Mouse (Mus musculus): Measurements from ENCODE around the gene Tnfsf14. TPM values are rescaled to one million over a fixed set of nuclear protein-coding genes. Genes with fewer than 3 reads are reported as not detected.

Gene Tnfsf14
- polyA plus RNA-seq, 1 experiment: not detected

DNA sequence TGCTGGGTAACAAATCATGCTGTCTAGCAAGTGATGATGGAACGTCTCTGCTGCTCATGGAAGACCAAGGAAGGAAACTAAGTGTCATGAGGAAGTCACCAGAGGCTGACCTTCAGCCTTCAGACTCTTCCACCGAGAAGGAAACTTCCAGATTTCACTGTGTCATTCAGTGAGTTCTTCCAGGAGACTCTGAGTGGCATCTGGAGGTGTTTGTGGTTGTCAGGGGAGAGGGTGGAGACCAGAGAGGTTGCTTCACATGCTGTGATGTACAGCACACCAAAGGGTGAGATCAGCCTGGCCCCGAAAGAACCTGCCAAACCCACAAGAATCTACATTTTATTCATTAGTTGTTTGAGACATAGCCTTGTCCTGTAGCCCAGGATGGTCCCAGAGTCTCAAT lies 11.1 kb downstream of the Tnfsf14 start:
- H3K4me1 ChIP-seq (ENCODE audit: control insufficient read depth, insufficient read depth, low read length): no peaks in the 10 kb centered on the region
- no peak for TF ChIP-seq CTCF (IDR thresholded peaks at IDR 0.05; ENCODE audit: extremely low read depth, insufficient read depth, low read length)
- TF ChIP-seq POLR2A (IDR thresholded peaks at IDR 0.05; ENCODE audit: extremely low read depth, insufficient read depth, low read length): no peak
- no peak overlapping the region for H3K4me3 ChIP-seq (ENCODE audit: insufficient read depth, low read length)
- H3K27ac ChIP-seq (ENCODE audit: insufficient read depth, low read length): no peak overlapping the region

DNA sequence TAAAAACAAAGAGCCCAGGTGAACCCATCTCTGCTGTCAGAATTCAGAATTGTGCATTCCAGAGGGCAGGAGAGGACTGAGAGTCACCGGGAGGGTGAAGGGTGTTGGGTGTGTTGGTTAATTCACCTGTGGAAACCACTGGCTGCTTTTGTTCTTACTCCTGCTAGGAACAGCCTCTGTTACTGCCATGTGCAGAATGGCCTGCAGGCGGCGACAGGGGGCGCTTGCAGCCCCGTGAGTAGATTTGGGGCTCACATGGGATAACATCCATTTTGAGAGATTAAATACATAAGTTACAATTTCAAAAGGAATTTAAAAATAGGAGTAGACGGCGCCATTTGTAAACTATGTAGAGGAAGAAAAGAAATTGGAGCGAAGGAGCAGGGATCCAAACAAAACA lies 13.6 kb downstream of the Tnfsf14 start:
- TF ChIP-seq POLR2A (IDR thresholded peaks at IDR 0.05; ENCODE audit: extremely low read depth, insufficient read depth, low read length) (no peak), CTCF (IDR thresholded peaks at IDR 0.05; ENCODE audit: extremely low read depth, insufficient read depth, low read length) (0 out of 2 replicates have a peak, but pooled peaks have one; percentile 24)
- H3K4me3 ChIP-seq (ENCODE audit: insufficient read depth, low read length): no peak overlapping the region
- no peak overlapping the region for H3K27ac ChIP-seq (ENCODE audit: insufficient read depth, low read length)
- H3K4me1 ChIP-seq (ENCODE audit: control insufficient read depth, insufficient read depth, low read length): no peaks in the 10 kb centered on the region

- TF ChIP-seq CTCF (IDR thresholded peaks at IDR 0.05; ENCODE audit: extremely low read depth, insufficient read depth, low read length) (no peak), POLR2A (IDR thresholded peaks at IDR 0.05; ENCODE audit: extremely low read depth, insufficient read depth, low read length) (no peak)
- Histone ChIP-seq H3K4me3 (ENCODE audit: insufficient read depth, low read length) (no peak overlapping the region), H3K27ac (ENCODE audit: insufficient read depth, low read length) (no peak overlapping the region), H3K4me1 (ENCODE audit: control insufficient read depth, insufficient read depth, low read length) (no peaks in the 10 kb centered on the region)
These were observed 20.6 kb downstream of the Tnfsf14 start for GRCm38 (mm10) chr17:57173351-57173750.

GRCm38 (mm10) chr17:57172378-57172777 lies 21.6 kb downstream of the Tnfsf14 start:
- Histone ChIP-seq H3K27ac (ENCODE audit: insufficient read depth, low read length) (no peak overlapping the region), H3K4me1 (ENCODE audit: control insufficient read depth, insufficient read depth, low read length) (no peaks in the 10 kb centered on the region), H3K4me3 (ENCODE audit: insufficient read depth, low read length) (no peak overlapping the region)
- TF ChIP-seq POLR2A (IDR thresholded peaks at IDR 0.05; ENCODE audit: extremely low read depth, insufficient read depth, low read length): no peak
- TF ChIP-seq CTCF (IDR thresholded peaks at IDR 0.05; ENCODE audit: extremely low read depth, insufficient read depth, low read length): no peak

DNA sequence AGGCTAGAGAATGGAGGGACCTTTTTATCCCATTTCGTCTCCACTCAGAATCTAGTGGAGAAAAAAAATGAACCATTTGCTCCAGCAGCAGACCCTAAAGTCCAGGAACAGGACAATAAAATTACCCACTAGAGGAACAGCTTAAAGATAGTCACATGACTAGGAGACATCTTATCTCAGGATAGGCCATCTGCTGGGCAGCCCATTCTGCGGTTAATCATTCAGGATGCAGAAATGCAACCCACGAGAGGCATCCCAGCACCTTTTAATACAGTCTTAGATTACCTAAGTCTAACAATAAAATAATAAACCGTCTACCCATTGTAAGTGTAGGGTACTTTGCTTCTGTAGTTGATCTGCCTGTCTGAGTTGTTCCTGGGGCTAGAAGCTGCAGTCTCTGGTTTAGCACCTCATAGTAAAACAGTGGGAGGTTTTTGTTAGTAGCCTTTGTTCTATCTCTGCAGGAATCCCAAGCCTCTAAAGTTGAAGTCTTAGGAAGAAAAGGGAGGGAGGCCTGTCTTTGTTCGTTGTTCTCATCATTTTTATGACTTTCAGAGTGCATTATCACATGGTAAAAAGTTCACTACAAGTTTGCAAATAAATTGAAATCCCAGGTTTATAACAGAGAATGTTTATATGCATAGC lies 23.2 kb downstream of the Tnfsf14 start:
- no peak overlapping the region for H3K27ac ChIP-seq (ENCODE audit: insufficient read depth, low read length)
- no peak overlapping the region for H3K4me3 ChIP-seq (ENCODE audit: insufficient read depth, low read length)
- TF ChIP-seq POLR2A (IDR thresholded peaks at IDR 0.05; ENCODE audit: extremely low read depth, insufficient read depth, low read length) (no peak), CTCF (IDR thresholded peaks at IDR 0.05; ENCODE audit: extremely low read depth, insufficient read depth, low read length) (no peak)
- H3K4me1 ChIP-seq (ENCODE audit: control insufficient read depth, insufficient read depth, low read length): no peaks in the 10 kb centered on the region

- Histone ChIP-seq H3K4me1 (ENCODE audit: control insufficient read depth, insufficient read depth, low read length) (no peaks in the 10 kb centered on the region), H3K4me3 (ENCODE audit: insufficient read depth, low read length) (no peak overlapping the region), H3K27ac (ENCODE audit: insufficient read depth, low read length) (no peak overlapping the region)
- TF ChIP-seq CTCF (IDR thresholded peaks at IDR 0.05; ENCODE audit: extremely low read depth, insufficient read depth, low read length) (peak; percentile 80), POLR2A (IDR thresholded peaks at IDR 0.05; ENCODE audit: extremely low read depth, insufficient read depth, low read length) (no peak)
These were observed 26.9 kb downstream of the Tnfsf14 start for GRCm38 (mm10) chr17:57166800-57167791.

DNA sequence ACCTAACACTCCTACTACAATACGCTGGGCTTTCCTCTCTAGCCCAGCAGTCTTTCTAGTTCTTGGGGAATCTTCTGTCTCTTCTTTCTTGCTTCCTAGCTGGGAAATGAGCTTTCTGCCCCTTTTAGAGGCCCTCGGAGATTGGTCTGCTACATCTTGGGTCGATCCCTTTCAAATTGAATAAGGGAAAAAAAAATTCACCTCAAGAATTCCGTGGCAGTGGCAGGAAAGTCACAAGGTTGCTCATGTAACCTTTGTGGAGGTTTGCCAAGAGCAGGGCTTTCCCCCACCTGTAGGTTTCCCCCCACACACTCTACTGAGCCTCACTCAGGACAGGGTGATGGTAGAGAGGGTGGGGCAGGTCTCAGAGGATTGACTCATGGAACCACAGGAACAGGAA lies 40.2 kb downstream of the Tnfsf14 start:
- no peaks in the 10 kb centered on the region for H3K4me1 ChIP-seq (ENCODE audit: control insufficient read depth, insufficient read depth, low read length)
- no peak for TF ChIP-seq POLR2A (IDR thresholded peaks at IDR 0.05; ENCODE audit: extremely low read depth, insufficient read depth, low read length)
- TF ChIP-seq CTCF (IDR thresholded peaks at IDR 0.05; ENCODE audit: extremely low read depth, insufficient read depth, low read length): no peak
- no peak overlapping the region for H3K4me3 ChIP-seq (ENCODE audit: insufficient read depth, low read length)
- H3K27ac ChIP-seq (ENCODE audit: insufficient read depth, low read length): no peak overlapping the region

GRCm38 (mm10) chr17:57153006-57153405 lies 41.0 kb downstream of the Tnfsf14 start:
- no peaks in the 10 kb centered on the region for H3K4me1 ChIP-seq (ENCODE audit: control insufficient read depth, insufficient read depth, low read length)
- TF ChIP-seq CTCF (IDR thresholded peaks at IDR 0.05; ENCODE audit: extremely low read depth, insufficient read depth, low read length) (no peak), POLR2A (IDR thresholded peaks at IDR 0.05; ENCODE audit: extremely low read depth, insufficient read depth, low read length) (no peak)
- no peak overlapping the region for H3K27ac ChIP-seq (ENCODE audit: insufficient read depth, low read length)
- H3K4me3 ChIP-seq (ENCODE audit: insufficient read depth, low read length): no peak overlapping the region

- no peaks in the 10 kb centered on the region for H3K4me1 ChIP-seq (ENCODE audit: control insufficient read depth, insufficient read depth, low read length)
- TF ChIP-seq POLR2A (IDR thresholded peaks at IDR 0.05; ENCODE audit: extremely low read depth, insufficient read depth, low read length): no peak
- no peak for TF ChIP-seq CTCF (IDR thresholded peaks at IDR 0.05; ENCODE audit: extremely low read depth, insufficient read depth, low read length)
- H3K4me3 ChIP-seq (ENCODE audit: insufficient read depth, low read length): no peak within 1 kb of the TSS
- H3K27ac ChIP-seq (ENCODE audit: insufficient read depth, low read length): no peak within 1 kb of the TSS
These were observed 44.8 kb downstream of the Tnfsf14 start, which contains the start of gene Cd70 for GRCm38 (mm10) chr17:57148994-57149803. Cd70 (minus strand) TSS chr17:57149777.
